Mouse (Mus musculus) embryonic fibroblast, embryonic 13.5 days (primary cell): ENCODE data around the gene Qtrt1. TPM values are rescaled to one million over a fixed set of nuclear protein-coding genes. Genes with fewer than 3 reads are reported as not detected.

Source experiments
- H3K27ac ChIP-seq: 2 replicates; pipeline ENCODE4 v1.5.1; 2012; ENCODE audit warnings: low read length, control low read depth, inconsistent platforms; ENCODE audit not compliant: insufficient read depth
- H3K4me1 ChIP-seq: 2 replicates; pipeline ENCODE4 v1.6.1; 2011; ENCODE audit warnings: low read length; ENCODE audit not compliant: control insufficient read depth, insufficient read depth
- H3K4me3 ChIP-seq: 2 replicates; pipeline ENCODE4 v1.5.1; 2011; ENCODE audit warnings: mild to moderate bottlenecking, control low read depth, low read length; ENCODE audit not compliant: insufficient read depth
- CTCF ChIP-seq: IDR thresholded peaks from 2 replicates; pipeline ENCODE4 v1.5.1; 2011; ENCODE audit warnings: mild to moderate bottlenecking, control low read depth, low read length, moderate library complexity, borderline replicate concordance; ENCODE audit not compliant: insufficient read depth
- POLR2A ChIP-seq: IDR thresholded peaks from 2 replicates; pipeline ENCODE4 v1.6.1; 2011; ENCODE audit warnings: low read depth, mild to moderate bottlenecking, control low read depth, low read length, moderate library complexity
- polyA plus RNA-seq: library from polyadenylated mRNA; stranded (reverse); fragments of >200 nt; gene quantifications from 2 replicates; pipeline ENCODE4 v1.2.4, GENCODE M21; 2011; ENCODE audit warnings: low read depth; ENCODE audit not compliant: missing spikeins, insufficient read length

The Qtrt1 gene
- polyA plus RNA-seq, 1 experiment = 30.0 TPM

DNA sequence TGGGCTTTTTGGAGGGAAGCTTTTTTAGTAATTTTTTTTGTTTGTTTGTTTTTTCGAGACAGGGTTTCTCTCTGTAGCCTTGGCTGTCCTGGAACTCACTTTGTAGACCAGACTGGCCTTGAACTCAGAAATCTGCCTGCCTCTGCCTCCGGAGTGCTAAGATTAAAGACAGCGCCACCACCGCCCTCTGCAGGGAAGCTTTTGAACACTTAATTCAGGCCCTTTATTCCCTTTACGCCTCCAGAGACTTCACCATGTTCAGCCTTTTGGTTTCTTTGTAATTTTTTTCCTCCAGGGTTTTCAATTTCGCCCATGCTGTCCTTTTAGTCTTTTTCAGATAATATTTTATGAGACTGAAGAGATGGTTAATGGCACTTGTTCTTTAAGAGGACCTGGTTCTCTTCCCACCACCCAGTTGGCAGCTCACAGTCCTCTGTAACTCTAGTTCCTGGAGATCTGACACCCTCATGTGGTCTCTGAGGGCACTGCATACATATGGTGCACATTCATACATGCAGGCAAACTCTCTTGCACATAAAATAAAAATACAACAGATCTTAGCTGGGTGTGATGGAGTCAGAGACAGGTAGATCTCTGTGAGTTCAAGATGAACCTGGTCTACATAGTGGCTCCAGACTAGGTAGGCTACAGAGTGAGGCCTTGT lies 33.6 kb downstream of the Qtrt1 start:
- Histone ChIP-seq H3K4me3 (no peak overlapping the region), H3K27ac (no peak overlapping the region), H3K4me1 (no peaks in the 10 kb centered on the region)
- no peak for TF ChIP-seq CTCF
- no peak for TF ChIP-seq POLR2A

DNA sequence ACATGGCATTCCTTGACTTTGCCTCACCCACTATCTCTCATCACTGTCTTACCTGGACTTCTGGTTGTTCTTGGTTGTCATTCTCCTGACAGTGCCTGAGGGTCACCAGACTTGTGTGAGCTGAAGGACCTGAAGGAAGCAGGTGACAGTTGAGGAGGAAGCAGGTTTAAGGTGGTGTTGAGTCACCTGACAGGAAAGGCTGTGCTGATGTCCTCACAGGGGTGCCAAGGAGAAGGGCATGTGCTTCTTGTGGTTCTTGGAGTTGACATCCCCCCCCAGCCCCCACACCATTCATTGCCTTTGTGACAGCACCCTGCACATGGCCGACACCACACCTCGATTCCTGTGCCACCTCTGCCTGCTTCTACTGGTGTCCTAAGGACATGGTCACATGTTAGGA lies 36.1 kb downstream of the Qtrt1 start:
- TF ChIP-seq POLR2A (no peak), CTCF (no peak)
- peaks cover 8% of the 10 kb centered on the region for H3K4me1 ChIP-seq
- H3K27ac ChIP-seq = no peak overlapping the region
- no peak overlapping the region for H3K4me3 ChIP-seq

DNA sequence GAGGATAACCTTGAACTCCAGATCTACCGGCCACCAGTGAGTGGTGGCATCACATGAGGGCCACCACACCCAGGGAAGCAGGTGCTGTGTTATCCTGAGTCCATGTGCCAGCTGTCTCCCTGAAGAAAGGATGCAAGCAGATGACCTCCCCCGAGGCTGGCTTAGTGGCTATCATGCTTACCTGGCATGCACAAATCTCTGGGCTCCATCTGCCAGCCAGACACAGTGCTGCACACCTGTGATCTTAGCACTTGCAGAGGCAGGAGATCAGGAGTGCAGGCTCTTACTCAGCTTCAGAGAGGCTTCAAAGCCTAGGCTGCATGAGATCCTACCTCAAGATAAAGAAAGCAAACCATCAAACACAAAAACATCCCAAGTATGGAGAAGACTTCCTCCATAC lies 38.1 kb downstream of the Qtrt1 start:
- TF ChIP-seq CTCF = no peak
- TF ChIP-seq POLR2A = no peak
- Histone ChIP-seq H3K4me1 (peaks cover 10% of the 10 kb centered on the region), H3K4me3 (no peak overlapping the region), H3K27ac (no peak overlapping the region)

DNA sequence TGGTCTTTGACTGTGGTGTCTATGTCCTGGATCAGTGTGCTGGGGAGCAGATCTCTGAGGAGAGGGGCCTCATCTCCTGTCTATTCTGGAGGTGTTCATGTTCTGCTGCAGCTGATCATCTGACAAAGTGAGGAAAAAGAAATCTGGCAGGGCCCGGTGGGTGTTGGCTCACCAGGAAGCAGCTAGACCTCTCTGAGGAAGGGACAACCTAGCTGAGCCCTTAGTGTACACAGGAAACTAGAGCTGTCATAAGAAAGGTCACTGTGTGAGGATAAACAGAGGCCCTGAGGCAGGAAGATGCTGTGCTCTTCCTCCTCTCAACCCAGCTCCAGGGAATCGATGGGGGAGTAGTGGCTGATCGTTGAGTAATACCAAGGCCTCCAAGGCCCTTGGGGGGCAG lies 38.6 kb downstream of the Qtrt1 start:
- no peak for TF ChIP-seq CTCF
- no peak for TF ChIP-seq POLR2A
- Histone ChIP-seq H3K4me3 (no peak overlapping the region), H3K4me1 (peaks cover 10% of the 10 kb centered on the region), H3K27ac (no peak overlapping the region)

DNA sequence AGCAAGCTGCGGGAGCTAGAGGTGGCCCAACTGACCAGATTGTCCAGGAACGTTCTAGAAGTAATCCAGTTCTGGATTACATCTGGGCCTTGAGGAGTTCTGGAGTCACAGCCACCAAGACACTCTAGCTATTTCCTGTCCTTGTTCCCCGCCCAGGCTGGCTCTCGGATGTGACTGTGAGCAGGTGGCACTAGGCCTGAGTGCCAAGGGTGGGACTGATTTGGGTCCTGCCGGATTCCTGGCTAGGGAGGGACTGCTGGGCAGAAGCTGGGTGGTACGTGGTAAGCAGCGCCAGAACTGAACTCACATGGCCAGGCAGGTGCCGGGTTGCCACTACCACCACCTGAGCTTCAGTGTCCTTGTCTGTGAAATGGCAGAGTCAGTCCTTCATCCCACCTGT lies 39.8 kb downstream of the Qtrt1 start:
- Histone ChIP-seq H3K4me3 (no peak overlapping the region), H3K4me1 (peaks cover 10% of the 10 kb centered on the region), H3K27ac (no peak overlapping the region)
- TF ChIP-seq CTCF = no peak
- no peak for TF ChIP-seq POLR2A

DNA sequence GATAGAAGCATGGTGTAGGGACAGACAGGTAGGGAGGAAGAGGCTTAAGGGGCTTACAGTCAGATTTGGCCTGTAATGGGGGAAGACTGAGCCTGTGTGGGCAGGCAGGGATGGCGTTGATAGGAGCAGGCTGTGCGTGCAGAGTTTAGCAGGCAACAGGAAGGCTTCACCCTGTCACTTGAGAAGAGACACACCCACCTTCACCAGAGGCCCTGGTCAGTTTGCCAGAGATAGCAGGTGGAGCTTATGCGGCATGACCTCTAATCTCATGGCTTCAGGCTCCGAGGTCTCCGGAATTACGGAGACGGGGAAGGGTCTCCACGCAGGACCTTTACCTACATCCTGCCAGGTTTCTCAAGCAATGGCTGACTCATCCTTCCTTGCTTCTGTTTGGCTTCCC lies 40.2 kb downstream of the Qtrt1 start:
- Histone ChIP-seq H3K4me1 (peaks cover 10% of the 10 kb centered on the region), H3K4me3 (no peak overlapping the region), H3K27ac (no peak overlapping the region)
- TF ChIP-seq CTCF = no peak
- no peak for TF ChIP-seq POLR2A

DNA sequence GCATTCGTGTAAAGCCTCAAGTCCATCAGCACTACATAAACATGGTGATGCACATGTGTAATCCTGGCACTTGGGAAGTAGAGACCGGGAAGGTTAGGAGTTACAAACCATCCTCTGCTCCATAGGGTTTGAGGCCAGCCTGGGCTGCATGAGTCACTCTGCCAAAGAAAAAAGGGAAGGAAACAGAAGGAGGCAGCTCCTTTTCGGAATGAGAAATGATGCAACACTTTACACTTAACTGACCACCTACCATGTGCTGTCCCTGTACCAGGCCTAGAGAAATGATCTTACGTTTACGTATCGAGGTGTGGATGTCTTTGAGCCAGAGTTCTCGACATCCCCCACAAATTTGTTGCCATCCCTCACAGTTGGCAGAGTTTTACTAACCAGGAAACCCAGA lies 41.4 kb downstream of the Qtrt1 start:
- TF ChIP-seq POLR2A (no peak), CTCF (no peak)
- peak overlapping the region; percentile 41; the same call in 1 of the 2 replicates for H3K27ac ChIP-seq
- peaks cover 13% of the 10 kb centered on the region for H3K4me1 ChIP-seq
- no peak overlapping the region for H3K4me3 ChIP-seq

DNA sequence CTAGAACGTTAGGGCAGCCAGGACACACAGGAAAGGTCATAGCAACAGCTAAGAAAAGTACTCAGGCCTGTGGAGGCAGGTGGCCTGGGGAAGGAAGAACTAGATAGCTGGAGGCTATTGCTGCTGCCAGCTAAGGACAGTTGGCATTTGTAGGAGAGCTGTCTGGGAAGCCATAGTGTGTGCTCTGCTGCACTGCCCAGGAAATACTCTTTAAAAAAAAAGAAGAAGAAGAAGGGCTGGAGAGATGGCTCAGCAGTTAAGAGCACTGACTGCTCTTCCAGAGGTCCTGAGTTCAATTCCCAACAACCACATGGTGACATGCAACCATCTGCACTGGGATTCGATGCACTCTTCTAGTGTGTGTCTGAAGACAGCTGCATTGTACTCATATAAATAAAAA lies 41.8 kb downstream of the Qtrt1 start:
- Histone ChIP-seq H3K27ac (peak overlapping the region; percentile 41; the same call in 1 of the 2 replicates), H3K4me1 (peaks cover 13% of the 10 kb centered on the region), H3K4me3 (no peak overlapping the region)
- TF ChIP-seq CTCF (no peak), POLR2A (no peak)

DNA sequence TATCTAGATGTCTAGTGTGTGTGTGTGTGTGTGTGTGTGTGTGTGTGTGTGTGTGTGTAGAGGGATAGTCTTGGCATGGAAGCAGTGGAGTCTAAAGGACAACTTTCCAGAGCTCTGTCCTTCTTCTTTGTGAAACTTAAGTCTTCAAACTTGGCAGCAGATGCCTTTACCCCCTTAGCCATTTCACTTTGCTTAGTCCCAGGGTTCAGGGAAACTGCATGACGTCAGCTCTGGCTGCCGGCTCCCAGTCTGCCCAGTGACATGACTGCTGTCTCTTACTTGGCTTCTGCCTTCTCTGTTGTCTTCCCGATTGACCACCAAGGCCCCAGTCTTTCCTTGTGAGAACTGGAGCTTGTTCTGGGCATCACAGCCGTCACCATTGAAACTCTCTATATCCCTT lies 42.9 kb downstream of the Qtrt1 start:
- peaks cover 13% of the 10 kb centered on the region for H3K4me1 ChIP-seq
- H3K4me3 ChIP-seq = no peak overlapping the region
- no peak overlapping the region for H3K27ac ChIP-seq
- TF ChIP-seq POLR2A (no peak), CTCF (no peak)

DNA sequence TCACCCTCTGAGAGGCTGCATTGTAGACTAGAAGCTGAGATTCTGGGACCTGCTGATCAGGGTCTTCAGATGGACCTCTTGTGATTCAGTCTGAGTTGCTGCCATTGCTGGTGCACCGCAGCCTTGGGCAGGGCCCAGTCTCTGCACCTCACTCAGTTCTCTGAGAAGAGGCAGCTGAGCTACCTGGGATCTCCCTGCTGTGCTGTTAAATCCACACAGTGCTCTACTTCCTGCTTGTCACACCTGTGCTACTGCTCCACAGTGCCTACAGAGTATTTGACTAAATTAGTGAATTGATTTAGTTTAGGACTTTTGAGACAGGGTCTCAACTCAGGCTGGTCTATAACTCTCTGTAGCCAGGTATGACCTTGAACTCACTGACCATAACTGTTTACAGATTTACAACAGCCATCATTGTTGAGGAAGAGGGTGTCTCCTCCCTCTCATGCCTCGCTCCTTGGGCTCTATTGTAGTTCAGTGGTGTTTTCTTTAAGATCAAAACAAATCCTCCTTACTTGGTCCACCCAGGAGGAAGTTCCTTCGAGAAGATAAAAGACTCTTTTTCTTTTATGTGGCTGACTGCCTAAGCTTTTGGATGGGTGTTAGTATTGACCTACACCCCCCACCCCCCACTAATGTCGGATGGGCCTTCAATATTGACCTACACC lies 43.6 kb downstream of the Qtrt1 start:
- Histone ChIP-seq H3K4me3 (no peak overlapping the region), H3K27ac (no peak overlapping the region), H3K4me1 (peaks cover 13% of the 10 kb centered on the region)
- TF ChIP-seq POLR2A = no peak
- no peak for TF ChIP-seq CTCF
